Comparison of ENCODE assay signal across 25 mouse cellular contexts in genomic region chr14:119953861-119954260, GRCm38 (mm10).
DNase-seq lines count a peak whose midpoint lies in the region; ATAC-seq and TF ChIP-seq lines count a peak whose summit lies in the region.
"Had no signal": no experiment of that assay in that cellular context is flagged by ENCODE, and none has a peak within 500 bp of the region (broad histone marks: within the 10 kb centered on the region; RNA-seq: fewer than 3 reads in every experiment).

No protein-coding gene starts in this region.

- H3K4me1 ChIP-seq in hindbrain, postnatal 0 days (ENCODE audit: insufficient read depth, low read length), result 0 out of 2 replicates have a peak, but pooled peaks cover 3% of the 10 kb centered on the region
- H3K4me1 ChIP-seq in intestine, embryonic 15.5 days (replicated peaks), result no peaks in the 10 kb centered on the region
- H3K4me1 ChIP-seq: liver, embryonic 15.5 days; lung, embryonic 15.5 days; stomach, embryonic 15.5 days had no signal

- H3K27me3 ChIP-seq in hindbrain, postnatal 0 days (ENCODE audit: insufficient read depth, low read length), result no peaks in the 10 kb centered on the region
- H3K27me3 ChIP-seq in intestine, embryonic 15.5 days (replicated peaks), result no peaks in the 10 kb centered on the region
- H3K27me3 ChIP-seq: liver, embryonic 15.5 days; lung, embryonic 15.5 days; stomach, embryonic 15.5 days had no signal

- peak; percentile 78 to 86 for DNase-seq in cerebellum, postnatal 10 days
- peak; percentile 20 for DNase-seq in gastrocnemius, postnatal 10 days
- no peak for DNase-seq in gastrocnemius, postnatal 4 days (ENCODE audit: low spot score in 2 of 2)
- DNase-seq in layer of hippocampus, postnatal 10 days (ENCODE audit: low spot score in 2 of 2), result peak; percentile 26 to 34
- no peak for DNase-seq in layer of hippocampus, postnatal 36 days
- peak; percentile 78 for DNase-seq in hindbrain, postnatal 0 days (ENCODE audit: low spot score)
- DNase-seq: adrenal gland, adult 8-10 months; cerebellum, adult 2 months; kidney, adult 9 months; kidney, postnatal 25 days; liver; lung, postnatal 4 days; right cerebral cortex, adult 18-20 months; right cerebral cortex, postnatal 4 days; thymus, postnatal 36 days had no signal

- 0 out of 2 replicates have a peak overlapping the region, but pooled peaks have one; percentile 16 for H3K4me2 ChIP-seq in hindbrain, postnatal 0 days (ENCODE audit: low read depth, low read length)
- no peak overlapping the region for H3K4me2 ChIP-seq in intestine, embryonic 15.5 days (replicated peaks)
- H3K4me2 ChIP-seq: liver, embryonic 15.5 days; lung, embryonic 15.5 days; stomach, embryonic 15.5 days had no signal

- H3K9ac ChIP-seq in hindbrain, postnatal 0 days (replicated peaks; ENCODE audit: low read length), result no peak overlapping the region
- no peak overlapping the region for H3K9ac ChIP-seq in intestine, embryonic 15.5 days
- H3K9ac ChIP-seq: liver, embryonic 15.5 days; lung, embryonic 15.5 days; stomach, embryonic 15.5 days had no signal

- ATAC-seq in cerebellum, adult (ENCODE audit: insufficient number of reproducible peaks, low FRiP score, low TSS enrichment), result no peak
- ATAC-seq in hindbrain, postnatal 0 days, result peak; percentile 78
- no peak for ATAC-seq in intestine, embryonic 15.5 days
- ATAC-seq: activated CD4-positive, CD25-positive, alpha-beta regulatory T cell, adult 4 months; intestine, embryonic 16.5 days had no signal

- H3K27ac ChIP-seq in hindbrain, postnatal 0 days, result no peak overlapping the region
- H3K27ac ChIP-seq in intestine, embryonic 15.5 days, result no peak overlapping the region
- H3K27ac ChIP-seq: forebrain, embryonic 10.5 days; left cerebral cortex, adult 2 months; limb, embryonic 10.5 days; liver, embryonic 15.5 days; lung, embryonic 15.5 days; stomach, embryonic 15.5 days had no signal

- H3K36me3 ChIP-seq in hindbrain, postnatal 0 days (ENCODE audit: insufficient read depth, low read length), result no peaks in the 10 kb centered on the region
- no peaks in the 10 kb centered on the region for H3K36me3 ChIP-seq in intestine, embryonic 15.5 days
- H3K36me3 ChIP-seq: forebrain, embryonic 10.5 days; limb, embryonic 10.5 days; liver, embryonic 15.5 days; lung, embryonic 15.5 days; stomach, embryonic 15.5 days had no signal

- no peak for TF ChIP-seq CTCF in hindbrain, postnatal 0 days (IDR thresholded peaks at IDR 0.05; ENCODE audit: low read depth)

- no peak overlapping the region for H3K4me3 ChIP-seq in hindbrain, postnatal 0 days (ENCODE audit: low read length)
- H3K4me3 ChIP-seq in intestine, embryonic 15.5 days (replicated peaks), result no peak overlapping the region
- H3K4me3 ChIP-seq: forebrain, embryonic 10.5 days; left cerebral cortex, adult 2 months; limb, embryonic 10.5 days; liver, embryonic 15.5 days; lung, embryonic 15.5 days; stomach, embryonic 15.5 days had no signal

- 46% methylated on average over 14 of the region's 14 CpGs for WGBS in hindbrain, postnatal 0 days
- 86% methylated on average over 14 of the region's 14 CpGs for WGBS in intestine, embryonic 15.5 days

- no peaks in the 10 kb centered on the region for H3K9me3 ChIP-seq in hindbrain, postnatal 0 days (ENCODE audit: low read length)
- no peaks in the 10 kb centered on the region for H3K9me3 ChIP-seq in intestine, embryonic 15.5 days
- H3K9me3 ChIP-seq: forebrain, embryonic 10.5 days; limb, embryonic 10.5 days; liver, embryonic 15.5 days; lung, embryonic 15.5 days; stomach, embryonic 15.5 days had no signal

Comparison
In these comparisons a context has a peak if more than half of its experiments do, and no peak if none do; other contexts are left out.
1. DNase-seq: peak in cerebellum, postnatal 10 days (2 of 2), gastrocnemius, postnatal 10 days (single experiment), layer of hippocampus, postnatal 10 days (2 of 2) and hindbrain, postnatal 0 days (single experiment); none in gastrocnemius, postnatal 4 days (0 of 2) and layer of hippocampus, postnatal 36 days (0 of 2).